Mouse (Mus musculus): Measurements from ENCODE around the gene Ism1. TPM values are rescaled to one million over a fixed set of nuclear protein-coding genes. Genes with fewer than 3 reads are reported as not detected.

Ism1 gene
- polyA plus RNA-seq (2015; fragmentation: Nextera tagmentation; extraction: Ambion mirVana): 7.5 and 7.6 TPM in 2 replicates

DNA sequence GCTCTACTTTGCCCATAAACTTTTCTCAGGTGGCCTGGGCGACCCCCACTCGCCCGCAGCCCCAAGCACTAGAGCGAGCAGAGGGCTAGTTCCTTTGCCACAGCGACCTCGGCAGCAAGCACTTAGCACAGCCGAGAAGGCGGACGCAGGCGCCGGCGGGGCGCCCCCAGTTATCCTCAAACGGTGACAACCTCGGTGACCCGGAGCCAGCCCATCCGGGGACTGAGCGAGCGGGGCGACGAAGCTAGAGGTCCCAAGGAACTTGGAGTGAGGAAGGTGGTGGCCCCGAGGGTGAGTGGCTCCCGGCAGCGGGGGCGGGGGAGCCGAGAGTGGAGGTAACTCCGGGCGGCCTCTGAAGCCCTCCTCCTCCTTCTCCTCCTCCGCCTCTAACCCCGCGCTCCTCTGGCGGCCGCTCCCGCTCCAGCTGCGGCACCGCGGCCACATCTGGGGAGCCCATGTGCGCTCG, at the start of gene Ism1:
TSS of gene Ism1 (plus strand) at position 370 of the 466 bp plus-strand sequence.
- peak within 1 kb of the TSS; percentile 82 for H3K9ac ChIP-seq
- ATAC-seq (ENCODE audit: insufficient number of reproducible peaks, low FRiP score, low TSS enrichment, low read depth): peak; percentile 56
- under 1% methylated on average over 26 of the region's 39 CpGs for WGBS

GRCm38 (mm10) chr2:139628731-139629130, 49.2 kb upstream of the Ism1 start:
- no peaks in the 10 kb centered on the region for H3K27me3 ChIP-seq
- H3K9me3 ChIP-seq: no peaks in the 10 kb centered on the region
- no peaks in the 10 kb centered on the region for H3K4me1 ChIP-seq
- H3K27ac ChIP-seq: no peak overlapping the region
- no peak overlapping the region for H3K9ac ChIP-seq
- H3K36me3 ChIP-seq: no peaks in the 10 kb centered on the region
- no peak overlapping the region for H3K4me2 ChIP-seq
- WGBS: 51% methylated on average over 4 of the region's 4 CpGs
- no peak overlapping the region for H3K4me3 ChIP-seq
- ATAC-seq (ENCODE audit: insufficient number of reproducible peaks, low FRiP score, low TSS enrichment, low read depth): no peak

More for the DNA sequence above, at the start of gene Ism1:
- peak within 1 kb of the TSS; percentile 93 for H3K27ac ChIP-seq
- H3K9me3 ChIP-seq: no peaks in the 10 kb centered on the region
- peak within 1 kb of the TSS; percentile 91 for H3K4me3 ChIP-seq
- H3K36me3 ChIP-seq: no peaks in the 10 kb centered on the region
- H3K4me1 ChIP-seq: peaks cover 19% of the 10 kb centered on the region; the same call in 1 of the 2 replicates
- H3K4me2 ChIP-seq: peak within 1 kb of the TSS; percentile 97
- H3K27me3 ChIP-seq: no peaks in the 10 kb centered on the region

DNA sequence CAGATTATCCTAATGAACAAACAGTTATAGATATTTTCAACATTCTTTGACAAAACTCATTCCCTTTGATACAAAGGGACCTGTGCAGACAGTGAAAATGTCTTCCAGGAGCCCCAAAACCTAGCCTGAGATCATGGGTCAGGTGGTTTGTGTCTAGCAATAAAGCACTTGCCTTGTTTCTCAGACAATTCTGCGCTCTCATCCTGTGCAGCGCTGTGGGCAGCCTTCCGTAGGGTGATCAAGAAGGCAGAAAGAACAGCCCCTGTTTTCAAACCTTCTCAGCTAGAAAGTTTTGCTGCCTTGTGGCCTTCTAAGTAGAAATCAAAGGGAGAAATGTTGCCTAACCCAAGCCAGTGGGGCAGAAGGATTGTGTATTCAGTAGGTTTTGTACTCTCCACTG, 48.3 kb upstream of the Ism1 start:
- 91% methylated on average over 3 of the region's 3 CpGs for WGBS
- ATAC-seq (ENCODE audit: insufficient number of reproducible peaks, low FRiP score, low TSS enrichment, low read depth): no peak

GRCm38 (mm10) chr2:139634506-139634905, 43.5 kb upstream of the Ism1 start:
- H3K4me3 ChIP-seq: no peak overlapping the region
- no peaks in the 10 kb centered on the region for H3K9me3 ChIP-seq
- no peak overlapping the region for H3K4me2 ChIP-seq
- no peak overlapping the region for H3K9ac ChIP-seq
- H3K27ac ChIP-seq: no peak overlapping the region
- no peaks in the 10 kb centered on the region for H3K4me1 ChIP-seq
- H3K36me3 ChIP-seq: no peaks in the 10 kb centered on the region
- ATAC-seq (ENCODE audit: insufficient number of reproducible peaks, low FRiP score, low TSS enrichment, low read depth): no peak
- H3K27me3 ChIP-seq: no peaks in the 10 kb centered on the region
- 73% methylated on average over 4 of the region's 4 CpGs for WGBS

More for the DNA sequence above, 48.3 kb upstream of the Ism1 start:
- Histone ChIP-seq H3K9ac (no peak overlapping the region), H3K27ac (no peak overlapping the region), H3K27me3 (no peaks in the 10 kb centered on the region), H3K4me2 (no peak overlapping the region), H3K9me3 (no peaks in the 10 kb centered on the region), H3K4me1 (no peaks in the 10 kb centered on the region), H3K36me3 (no peaks in the 10 kb centered on the region), H3K4me3 (no peak overlapping the region)

- Histone ChIP-seq H3K4me1 (no peaks in the 10 kb centered on the region), H3K27ac (no peak overlapping the region), H3K36me3 (no peaks in the 10 kb centered on the region), H3K4me3 (no peak overlapping the region), H3K9ac (no peak overlapping the region), H3K9me3 (no peaks in the 10 kb centered on the region), H3K27me3 (no peaks in the 10 kb centered on the region), H3K4me2 (no peak overlapping the region)
- WGBS: 27% methylated on average over 2 of the region's 2 CpGs
- ATAC-seq (ENCODE audit: insufficient number of reproducible peaks, low FRiP score, low TSS enrichment, low read depth): no peak
Measured at GRCm38 (mm10) chr2:139637861-139638260, 40.1 kb upstream of the Ism1 start.

- Histone ChIP-seq H3K9me3 (no peaks in the 10 kb centered on the region), H3K4me3 (no peak overlapping the region), H3K4me1 (no peaks in the 10 kb centered on the region), H3K36me3 (no peaks in the 10 kb centered on the region), H3K4me2 (no peak overlapping the region), H3K27ac (no peak overlapping the region), H3K27me3 (no peaks in the 10 kb centered on the region), H3K9ac (no peak overlapping the region)
- WGBS: 45% methylated on average over 7 of the region's 7 CpGs
- ATAC-seq (ENCODE audit: insufficient number of reproducible peaks, low FRiP score, low TSS enrichment, low read depth): no peak
Measured at GRCm38 (mm10) chr2:139641757-139642385, 36.1 kb upstream of the Ism1 start.

DNA sequence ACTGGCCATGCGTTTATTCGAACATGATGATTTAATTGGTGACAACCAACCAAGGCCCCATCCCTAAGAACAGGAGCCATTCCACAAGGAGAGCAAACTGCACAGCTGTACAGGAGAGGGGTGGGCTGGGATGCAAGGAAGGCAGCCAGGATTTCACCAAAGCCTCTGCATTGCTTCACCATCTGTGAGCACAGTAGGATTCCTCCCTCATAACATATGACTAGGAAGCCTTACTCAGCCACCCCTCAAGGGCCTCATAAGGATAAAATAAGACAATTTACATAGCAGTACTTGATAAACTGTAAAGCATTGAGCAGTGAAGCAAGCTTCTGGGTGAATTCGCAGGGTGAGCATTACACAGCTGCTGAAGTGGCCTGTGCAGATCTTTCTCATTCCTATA, 28.5 kb upstream of the Ism1 start:
- Histone ChIP-seq H3K4me1 (no peaks in the 10 kb centered on the region), H3K9me3 (no peaks in the 10 kb centered on the region), H3K4me2 (no peak overlapping the region), H3K27me3 (no peaks in the 10 kb centered on the region), H3K9ac (no peak overlapping the region), H3K4me3 (no peak overlapping the region), H3K27ac (no peak overlapping the region), H3K36me3 (no peaks in the 10 kb centered on the region)
- no peak for ATAC-seq (ENCODE audit: insufficient number of reproducible peaks, low FRiP score, low TSS enrichment, low read depth)
- 62% methylated on average over 3 of the region's 3 CpGs for WGBS

DNA sequence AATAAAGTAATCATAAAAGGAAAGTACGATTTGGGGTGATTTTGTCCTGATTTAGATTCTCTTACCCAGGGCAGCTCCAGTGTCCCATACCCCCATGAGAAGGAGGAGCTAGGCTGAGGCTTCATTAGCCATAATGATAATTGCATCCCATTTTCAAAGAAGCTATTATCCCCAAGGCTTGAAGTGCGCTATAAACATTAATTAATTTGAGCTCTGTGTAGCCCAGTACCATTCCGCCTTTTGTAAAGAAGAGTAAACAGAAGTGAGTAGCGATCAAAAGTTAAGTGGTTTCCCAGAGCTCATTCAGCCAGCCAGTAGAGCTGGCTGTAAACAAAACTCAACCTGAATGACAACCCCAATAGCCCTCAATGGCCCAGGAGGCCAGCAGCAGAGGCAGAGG, 21.2 kb upstream of the Ism1 start:
- Histone ChIP-seq H3K4me1 (no peaks in the 10 kb centered on the region; the same call in 1 of the 2 replicates), H3K4me3 (no peak overlapping the region)
- ATAC-seq (ENCODE audit: insufficient number of reproducible peaks, low FRiP score, low TSS enrichment, low read depth): no peak

DNA sequence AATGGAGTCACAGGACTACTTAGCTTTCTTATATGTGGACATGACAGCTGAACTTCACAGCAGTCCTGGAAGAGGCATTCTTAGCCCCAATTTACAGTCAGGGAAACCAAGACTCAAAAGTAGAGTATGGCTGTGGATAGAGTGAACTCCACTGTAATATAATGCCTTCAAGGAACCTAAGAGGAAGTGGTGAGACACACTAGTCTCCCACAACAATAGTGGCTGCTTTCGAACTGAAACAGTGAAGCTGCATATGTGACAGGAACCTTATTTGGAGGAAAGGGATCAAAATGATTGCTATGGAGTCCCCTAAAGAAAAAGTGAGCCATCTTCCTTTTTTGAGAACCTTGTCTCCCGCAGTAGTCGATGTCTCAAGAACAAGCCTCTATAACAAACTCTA, 6.1 kb upstream of the Ism1 start:
- H3K27me3 ChIP-seq: no peaks in the 10 kb centered on the region
- no peak overlapping the region for H3K4me2 ChIP-seq
- H3K36me3 ChIP-seq: no peaks in the 10 kb centered on the region
- no peak overlapping the region for H3K9ac ChIP-seq
- peaks cover 6% of the 10 kb centered on the region; the same call in 1 of the 2 replicates for H3K4me1 ChIP-seq
- no peak for ATAC-seq (ENCODE audit: insufficient number of reproducible peaks, low FRiP score, low TSS enrichment, low read depth)
- WGBS: 85% methylated on average over 3 of the region's 3 CpGs
- H3K4me3 ChIP-seq: no peak overlapping the region
- no peaks in the 10 kb centered on the region for H3K9me3 ChIP-seq
- no peak overlapping the region for H3K27ac ChIP-seq

More for the DNA sequence above, 21.2 kb upstream of the Ism1 start:
- 34% methylated on average over 4 of the region's 4 CpGs for WGBS
- Histone ChIP-seq H3K36me3 (no peaks in the 10 kb centered on the region), H3K9me3 (no peaks in the 10 kb centered on the region), H3K9ac (no peak overlapping the region), H3K27me3 (no peaks in the 10 kb centered on the region), H3K4me2 (no peak overlapping the region), H3K27ac (no peak overlapping the region)

DNA sequence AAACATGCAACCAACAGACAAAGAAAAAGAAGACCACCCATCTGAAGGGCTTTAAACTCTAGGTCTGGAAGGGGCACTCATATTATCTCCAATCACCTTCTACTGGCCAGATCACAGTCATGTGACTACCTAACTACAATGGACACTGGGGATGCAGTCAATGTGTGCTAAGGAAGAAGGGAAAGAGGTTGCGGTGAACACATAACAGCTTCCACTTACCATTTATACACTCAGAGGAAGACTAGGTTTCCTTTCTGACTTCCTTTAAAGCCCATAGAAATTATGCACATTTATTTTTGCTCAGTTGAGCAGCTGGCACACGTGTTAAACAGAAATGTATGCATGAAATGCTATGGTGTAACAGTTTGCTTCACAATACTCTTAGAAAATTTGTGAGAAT, 5.6 kb upstream of the Ism1 start:
- no peak overlapping the region for H3K4me3 ChIP-seq
- H3K36me3 ChIP-seq: no peaks in the 10 kb centered on the region
- WGBS: 65% methylated on average over 2 of the region's 2 CpGs
- no peak for ATAC-seq (ENCODE audit: insufficient number of reproducible peaks, low FRiP score, low TSS enrichment, low read depth)
- no peak overlapping the region for H3K9ac ChIP-seq
- H3K4me2 ChIP-seq: no peak overlapping the region
- H3K4me1 ChIP-seq: peaks cover 9% of the 10 kb centered on the region; the same call in 1 of the 2 replicates
- no peaks in the 10 kb centered on the region for H3K27me3 ChIP-seq
- H3K9me3 ChIP-seq: no peaks in the 10 kb centered on the region
- H3K27ac ChIP-seq: no peak overlapping the region

DNA sequence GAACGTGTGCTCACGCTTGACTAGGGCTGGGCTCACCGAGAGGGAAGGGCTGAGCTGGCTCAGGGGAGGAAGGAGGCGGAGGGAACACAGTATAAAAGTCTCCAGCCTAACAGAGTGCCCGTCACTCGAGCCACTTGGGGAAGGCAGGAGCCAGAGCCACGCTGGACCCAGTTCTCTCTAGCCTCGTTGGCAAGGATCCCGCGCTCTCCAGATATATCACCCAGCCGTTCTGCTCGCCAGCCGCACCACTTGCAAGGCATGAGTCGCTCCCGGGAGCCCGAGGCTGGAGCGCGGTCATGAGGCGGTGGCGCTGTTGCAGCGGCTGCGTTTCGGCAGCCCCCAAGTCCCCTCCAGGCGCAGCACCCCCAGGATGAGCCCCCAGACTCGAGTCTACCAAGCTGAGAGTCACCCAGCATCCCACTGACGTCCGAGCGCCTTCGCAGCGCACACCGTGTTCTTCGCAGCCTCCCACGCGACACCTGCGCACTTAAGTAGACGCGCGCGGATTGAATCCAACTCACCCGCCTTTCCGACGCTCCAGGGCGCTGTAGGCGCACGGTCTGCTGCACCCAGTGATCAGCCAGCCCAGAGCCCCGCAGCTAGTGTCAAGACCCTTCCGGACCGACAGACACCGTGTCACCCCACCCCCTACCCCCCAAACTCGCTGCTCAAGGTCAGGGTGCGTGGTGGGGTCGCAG, 764 bp upstream of the Ism1 start:
- under 1% methylated on average over 52 of the region's 52 CpGs for WGBS

More for the DNA sequence above, 764 bp upstream of the Ism1 start:
- no peaks in the 10 kb centered on the region for H3K27me3 ChIP-seq
- H3K4me2 ChIP-seq: peak overlapping the region; percentile 97
- peak overlapping the region; percentile 82 for H3K9ac ChIP-seq
- peak overlapping the region; percentile 93 for H3K27ac ChIP-seq
- H3K4me1 ChIP-seq: peaks cover 19% of the 10 kb centered on the region; the same call in 1 of the 2 replicates
- ATAC-seq (ENCODE audit: insufficient number of reproducible peaks, low FRiP score, low TSS enrichment, low read depth): 0 out of 2 replicates have a peak, but pooled peaks have one; percentile 40
- peak overlapping the region; percentile 91 for H3K4me3 ChIP-seq
- H3K36me3 ChIP-seq: no peaks in the 10 kb centered on the region
- no peaks in the 10 kb centered on the region for H3K9me3 ChIP-seq

Data from limb, embryonic 15.5 days (tissue).